Mouse (Mus musculus) heart, embryonic 14.5 days (tissue): ENCODE measurements around the gene Tex36. TPM values are rescaled to one million over a fixed set of nuclear protein-coding genes. Genes with fewer than 3 reads are reported as not detected.

Experiments
- ATAC-seq: fragments of 200-750 bp; cut with Nextera tagmentation; 2 replicates; pipeline ENCODE4 v1.8.0; 2017; ENCODE audit warnings: low read depth, moderate TSS enrichment; ENCODE audit not compliant: insufficient number of reproducible peaks, insufficient read depth, low FRiP score
- H3K27ac ChIP-seq, 2 experiments: fragments of 200-500 bp in 1 of 2; fragments of 300-500 bp in 1 of 2; sonication (generic) in 1 of 2; replicated peaks in 1 of 2; 2 replicates each; pipeline ENCODE4 v1.5.1; 2012 to 2014; ENCODE audit warnings: low read depth in 2 of 2, low read length in 2 of 2, control low read depth in 1 of 2, mild to moderate bottlenecking in 1 of 2, mixed read lengths in 1 of 2; ENCODE audit not compliant: control insufficient read depth in 1 of 2, insufficient read depth in 1 of 2
- H3K27me3 ChIP-seq: fragments of 300-500 bp; sonication (generic); 2 replicates; pipeline ENCODE4 v1.6.1; 2014; ENCODE audit warnings: mild to moderate bottlenecking, low read length, control low read depth; ENCODE audit not compliant: control insufficient read depth, insufficient read depth
- H3K36me3 ChIP-seq: fragments of 300-500 bp; sonication (generic); 2 replicates; pipeline ENCODE4 v1.6.1; 2014; ENCODE audit warnings: mild to moderate bottlenecking, control low read depth, low read length, mixed read lengths; ENCODE audit not compliant: control insufficient read depth, insufficient read depth
- H3K4me1 ChIP-seq, 2 experiments: fragments of 200-500 bp in 1 of 2; fragments of 300-500 bp in 1 of 2; sonication (generic) in 1 of 2; 2 replicates each; pipeline ENCODE4 v1.6.1; 2012 to 2014; ENCODE audit warnings: low read length in 2 of 2, control low read depth in 1 of 2, mixed read lengths in 1 of 2; ENCODE audit not compliant: control insufficient read depth in 2 of 2, insufficient read depth in 2 of 2
- H3K4me2 ChIP-seq: fragments of 300-500 bp; sonication (generic); 2 replicates; pipeline ENCODE4 v1.6.1; 2014; ENCODE audit warnings: mild to moderate bottlenecking, low read length
- H3K4me3 ChIP-seq, 2 experiments: fragments of 200-500 bp in 1 of 2; fragments of 300-500 bp in 1 of 2; sonication (generic) in 1 of 2; 2 replicates each; pipeline ENCODE4 v1.5.1; 2012 to 2014; ENCODE audit warnings: low read length in 2 of 2, mild to moderate bottlenecking in 2 of 2, control low read depth in 1 of 2, low read depth in 1 of 2, moderate library complexity in 1 of 2; ENCODE audit not compliant: control insufficient read depth in 1 of 2, insufficient read depth in 1 of 2
- H3K9ac ChIP-seq: fragments of 300-500 bp; sonication (generic); 2 replicates; pipeline ENCODE4 v1.6.1; 2014; ENCODE audit warnings: mild to moderate bottlenecking, low read length
- H3K9me3 ChIP-seq: fragments of 300-500 bp; sonication (generic); 2 replicates; pipeline ENCODE4 v1.6.1; 2016; ENCODE audit warnings: low read length, control low read depth; ENCODE audit not compliant: control insufficient read depth
- WGBS: fragments of 180-500 bp; shearing (Covaris S2); extraction: QIAGEN DNeasy Blood & Tissue Kit; methylation state at CpG from one replicate; pipeline ENCODE4 v1.1.7; 2014; 5-methylcytosine and 5-hydroxymethylcytosine counted together
- polyA plus RNA-seq: library from polyadenylated mRNA; unstranded; fragments of >200 nt; fragmentation: Nextera tagmentation; extraction: Ambion mirVana; gene quantifications from 2 replicates; pipeline ENCODE4 v1.2.1, GENCODE M21; 2014

Gene Tex36
- not detected in 2 replicates for polyA plus RNA-seq

- Histone ChIP-seq H3K4me1 (0 out of 4 replicates have a peak, but pooled peaks cover 0 to 2% of the 10 kb centered on the region in 2 experiments), H3K27ac (no peak within 1 kb of the TSS), H3K27me3 (no peaks in the 10 kb centered on the region), H3K9me3 (no peaks in the 10 kb centered on the region), H3K4me2 (no peak within 1 kb of the TSS), H3K36me3 (no peaks in the 10 kb centered on the region), H3K9ac (no peak within 1 kb of the TSS), H3K4me3 (no peak within 1 kb of the TSS)
- 52% methylated on average over 2 of the region's 2 CpGs for WGBS
- ATAC-seq = no peak
These were observed at the start of gene Tex36 for GRCm38 (mm10) chr7:133602058-133602457. TSS of gene Tex36 (minus strand) at chr7:133602158.

- Histone ChIP-seq H3K36me3 (peaks cover 97% of the 10 kb centered on the region), H3K4me1 (no peaks in the 10 kb centered on the region)
These were observed 43.8 kb upstream of the Tex36 start for GRCm38 (mm10) chr7:133645716-133646115.

GRCm38 (mm10) chr7:133638821-133639220, 36.9 kb upstream of the Tex36 start:
- Histone ChIP-seq H3K9ac (peak overlapping the region; percentile 92; the same call in 1 of the 2 replicates), H3K27me3 (no peaks in the 10 kb centered on the region), H3K27ac (no peak overlapping the region), H3K4me3 (peak overlapping the region in 1 of 2 experiments; percentile 75; a peak in 2 of 4 replicates), H3K36me3 (peaks cover 41% of the 10 kb centered on the region), H3K4me2 (peak overlapping the region; percentile 81), H3K4me1 (peaks cover 2 to 8% of the 10 kb centered on the region in 2 experiments; a peak in 2 of 4 replicates), H3K9me3 (no peaks in the 10 kb centered on the region)
- 89% methylated on average over 13 of the region's 13 CpGs for WGBS
- ATAC-seq = no peak

More at GRCm38 (mm10) chr7:133645716-133646115, 43.8 kb upstream of the Tex36 start:
- no peak overlapping the region for H3K4me3 ChIP-seq
- 89% methylated on average over 6 of the region's 6 CpGs for WGBS
- H3K9ac ChIP-seq = no peak overlapping the region
- H3K27me3 ChIP-seq = no peaks in the 10 kb centered on the region
- H3K27ac ChIP-seq = no peak overlapping the region
- H3K4me2 ChIP-seq = no peak overlapping the region
- no peaks in the 10 kb centered on the region for H3K9me3 ChIP-seq
- ATAC-seq = no peak

- H3K27ac ChIP-seq = no peak overlapping the region; a peak in 1 of 4 replicates
These were observed 36.3 kb upstream of the Tex36 start for GRCm38 (mm10) chr7:133638306-133638705.

GRCm38 (mm10) chr7:133637361-133638305, 35.7 kb upstream of the Tex36 start, which contains the start of gene Edrf1:
TSS of gene Edrf1 (plus strand) at chr7:133637543.
- Histone ChIP-seq H3K27me3 (no peaks in the 10 kb centered on the region), H3K4me2 (peak within 1 kb of the TSS; percentile 82), H3K27ac (peak within 1 kb of the TSS; percentile 75 to 80), H3K9me3 (no peaks in the 10 kb centered on the region), H3K36me3 (peaks cover 29% of the 10 kb centered on the region), H3K4me3 (peak within 1 kb of the TSS; percentile 75 to 86), H3K4me1 (peaks cover 2 to 8% of the 10 kb centered on the region in 2 experiments; a peak in 2 of 4 replicates), H3K9ac (peak within 1 kb of the TSS; percentile 92)
- WGBS = under 1% methylated on average over 80 of the region's 81 CpGs
- peak; percentile 98 for ATAC-seq

More at GRCm38 (mm10) chr7:133638306-133638705, 36.3 kb upstream of the Tex36 start:
- Histone ChIP-seq H3K27me3 (no peaks in the 10 kb centered on the region), H3K4me3 (peak overlapping the region; percentile 75 to 86), H3K36me3 (peaks cover 36% of the 10 kb centered on the region), H3K4me2 (peak overlapping the region; percentile 81), H3K9ac (peak overlapping the region; percentile 92), H3K9me3 (no peaks in the 10 kb centered on the region), H3K4me1 (peaks cover 2 to 8% of the 10 kb centered on the region in 2 experiments; a peak in 2 of 4 replicates)
- WGBS = 8% methylated on average over 13 of the region's 13 CpGs
- no peak for ATAC-seq

- 2% methylated on average over 21 of the region's 21 CpGs for WGBS
- peak overlapping the region; percentile 82 for H3K4me2 ChIP-seq
- H3K36me3 ChIP-seq = peaks cover 22% of the 10 kb centered on the region
- ATAC-seq = peak; percentile 25; the same call in 1 of the 2 replicates
- no peaks in the 10 kb centered on the region for H3K9me3 ChIP-seq
- peak overlapping the region; percentile 75 to 86 for H3K4me3 ChIP-seq
- peaks cover 2 to 8% of the 10 kb centered on the region in 2 experiments; a peak in 2 of 4 replicates for H3K4me1 ChIP-seq
- no peaks in the 10 kb centered on the region for H3K27me3 ChIP-seq
- peak overlapping the region; percentile 75 to 80 for H3K27ac ChIP-seq
- H3K9ac ChIP-seq = peak overlapping the region; percentile 85
These were observed 34.9 kb upstream of the Tex36 start for GRCm38 (mm10) chr7:133636738-133637352.

- Histone ChIP-seq H3K4me3 (no peak overlapping the region), H3K9me3 (no peaks in the 10 kb centered on the region), H3K4me1 (peaks cover 2 to 8% of the 10 kb centered on the region in 2 experiments; a peak in 2 of 4 replicates), H3K4me2 (no peak overlapping the region), H3K36me3 (peaks cover 7% of the 10 kb centered on the region), H3K9ac (no peak overlapping the region), H3K27ac (no peak overlapping the region), H3K27me3 (no peaks in the 10 kb centered on the region)
- no peak for ATAC-seq
- WGBS = 52% methylated on average over 10 of the region's 12 CpGs
These were observed 33.1 kb upstream of the Tex36 start for GRCm38 (mm10) chr7:133634932-133635650.
